Mouse (Mus musculus) stomach, embryonic 16.5 days (tissue): ENCODE measurements around the gene Cachd1. TPM values are rescaled to one million over a fixed set of nuclear protein-coding genes. Genes with fewer than 3 reads are reported as not detected.

Experiments used
- ATAC-seq: fragments of 200-750 bp; cut with Nextera tagmentation; 2 replicates; pipeline ENCODE4 v1.8.0; 2017; ENCODE audit warnings: moderate number of reproducible peaks, moderate TSS enrichment; ENCODE audit not compliant: insufficient read depth, low FRiP score
- H3K27ac ChIP-seq: fragments of 300-500 bp; sonication (generic); 2 replicates; pipeline ENCODE4 v1.5.1; 2014; ENCODE audit warnings: low read length
- H3K27me3 ChIP-seq: fragments of 300-500 bp; sonication (generic); 2 replicates; pipeline ENCODE4 v1.6.1; 2014; ENCODE audit warnings: low read length, control low read depth, mixed read lengths; ENCODE audit not compliant: control insufficient read depth, insufficient read depth
- H3K36me3 ChIP-seq: fragments of 300-500 bp; sonication (generic); 2 replicates; pipeline ENCODE4 v1.6.1; 2014; ENCODE audit warnings: low read length; ENCODE audit not compliant: control insufficient read depth, insufficient read depth
- H3K4me1 ChIP-seq: fragments of 300-500 bp; sonication (generic); 2 replicates; pipeline ENCODE4 v1.6.1; 2014; ENCODE audit warnings: low read length, control low read depth, mixed read lengths; ENCODE audit not compliant: control insufficient read depth, insufficient read depth
- H3K4me2 ChIP-seq: fragments of 300-500 bp; sonication (generic); 2 replicates; pipeline ENCODE4 v1.6.1; 2014; ENCODE audit warnings: low read depth, low read length, mixed read lengths
- H3K4me3 ChIP-seq: fragments of 300-500 bp; sonication (generic); replicated peaks from 2 replicates; pipeline ENCODE4 v1.5.1; 2014; ENCODE audit warnings: mild to moderate bottlenecking, low read length
- H3K9ac ChIP-seq: fragments of 300-500 bp; sonication (generic); 2 replicates; pipeline ENCODE4 v1.6.1; 2014; ENCODE audit warnings: low read length
- H3K9me3 ChIP-seq: fragments of 300-500 bp; sonication (generic); replicated peaks from 2 replicates; pipeline ENCODE4 v1.6.1; 2016; ENCODE audit warnings: low read length, control low read depth; ENCODE audit not compliant: control insufficient read depth
- WGBS: fragments of 180-500 bp; shearing (Covaris S2); extraction: QIAGEN DNeasy Blood & Tissue Kit; methylation state at CpG from one replicate; pipeline ENCODE4 v1.1.7; 2014; 5-methylcytosine and 5-hydroxymethylcytosine counted together
- polyA plus RNA-seq: library from polyadenylated mRNA; unstranded; fragments of >200 nt; fragmentation: Nextera tagmentation; extraction: Ambion mirVana; gene quantifications from 2 replicates; pipeline ENCODE4 v1.2.1, GENCODE M21; 2015

Gene Cachd1
- polyA plus RNA-seq, 1 experiment from 2014 or later = 7.2 TPM

- Histone ChIP-seq H3K4me3 (no peak overlapping the region), H3K9ac (no peak overlapping the region), H3K27me3 (no peaks in the 10 kb centered on the region), H3K4me1 (peaks cover 5% of the 10 kb centered on the region; the same call in 1 of the 2 replicates), H3K36me3 (no peaks in the 10 kb centered on the region), H3K9me3 (no peaks in the 10 kb centered on the region), H3K27ac (no peak overlapping the region), H3K4me2 (no peak overlapping the region)
- 79% methylated on average over 8 of the region's 8 CpGs for WGBS
- no peak for ATAC-seq
Observed at GRCm38 (mm10) chr4:100896260-100897010, 120.0 kb downstream of the Cachd1 start.

- Histone ChIP-seq H3K4me3 (no peak overlapping the region), H3K4me2 (no peak overlapping the region), H3K9me3 (no peaks in the 10 kb centered on the region), H3K9ac (no peak overlapping the region), H3K4me1 (peaks cover 5% of the 10 kb centered on the region; the same call in 1 of the 2 replicates), H3K27ac (no peak overlapping the region), H3K36me3 (no peaks in the 10 kb centered on the region), H3K27me3 (no peaks in the 10 kb centered on the region)
- no peak for ATAC-seq
- 81% methylated on average over 3 of the region's 3 CpGs for WGBS
Observed at GRCm38 (mm10) chr4:100897943-100898342, 121.5 kb downstream of the Cachd1 start.

GRCm38 (mm10) chr4:100909694-100910340 is 133.3 kb downstream of the Cachd1 start:
- Histone ChIP-seq H3K36me3 (no peaks in the 10 kb centered on the region), H3K9ac (no peak overlapping the region), H3K4me1 (peaks cover 29% of the 10 kb centered on the region), H3K27me3 (no peaks in the 10 kb centered on the region), H3K4me2 (peak overlapping the region; percentile 17; the same call in 1 of the 2 replicates), H3K27ac (peak overlapping the region; percentile 58), H3K9me3 (no peaks in the 10 kb centered on the region), H3K4me3 (no peak overlapping the region)
- ATAC-seq = peak; percentile 83
- 42% methylated on average over 9 of the region's 9 CpGs for WGBS

- no peak for ATAC-seq
- Histone ChIP-seq H3K27me3 (no peaks in the 10 kb centered on the region), H3K9ac (no peak overlapping the region), H3K4me1 (peaks cover 33% of the 10 kb centered on the region), H3K4me3 (no peak overlapping the region), H3K4me2 (no peak overlapping the region), H3K36me3 (no peaks in the 10 kb centered on the region), H3K9me3 (no peaks in the 10 kb centered on the region), H3K27ac (peak overlapping the region; percentile 58; the same call in 1 of the 2 replicates)
- WGBS = 25% methylated on average over 11 of the region's 11 CpGs
Observed at GRCm38 (mm10) chr4:100910605-100911330, 134.3 kb downstream of the Cachd1 start.

- Histone ChIP-seq H3K9me3 (no peaks in the 10 kb centered on the region), H3K27me3 (no peaks in the 10 kb centered on the region), H3K4me2 (no peak overlapping the region), H3K4me3 (no peak overlapping the region), H3K27ac (no peak overlapping the region), H3K9ac (no peak overlapping the region), H3K4me1 (peaks cover 33% of the 10 kb centered on the region), H3K36me3 (no peaks in the 10 kb centered on the region)
- no peak for ATAC-seq
- 28% methylated on average over 3 of the region's 3 CpGs for WGBS
Observed at GRCm38 (mm10) chr4:100911658-100912057, 135.2 kb downstream of the Cachd1 start.

- Histone ChIP-seq H3K9me3 (no peaks in the 10 kb centered on the region), H3K4me1 (peaks cover 31% of the 10 kb centered on the region), H3K4me3 (no peak overlapping the region), H3K27me3 (no peaks in the 10 kb centered on the region), H3K36me3 (no peaks in the 10 kb centered on the region), H3K9ac (no peak overlapping the region), H3K4me2 (no peak overlapping the region), H3K27ac (no peak overlapping the region)
- WGBS = 88% methylated on average over 4 of the region's 4 CpGs
- no peak for ATAC-seq
Observed at GRCm38 (mm10) chr4:100913666-100914065, 137.2 kb downstream of the Cachd1 start.

- H3K27ac ChIP-seq = no peak overlapping the region
- H3K4me1 ChIP-seq = peaks cover 24% of the 10 kb centered on the region
- no peaks in the 10 kb centered on the region for H3K9me3 ChIP-seq
- no peak overlapping the region for H3K4me3 ChIP-seq
- no peak overlapping the region for H3K4me2 ChIP-seq
- WGBS = 26% methylated on average over 3 of the region's 3 CpGs
- H3K36me3 ChIP-seq = no peaks in the 10 kb centered on the region
- ATAC-seq = peak; percentile 51; the same call in 1 of the 2 replicates
- no peaks in the 10 kb centered on the region for H3K27me3 ChIP-seq
- no peak overlapping the region for H3K9ac ChIP-seq
Observed at GRCm38 (mm10) chr4:100914532-100914931, 138.1 kb downstream of the Cachd1 start.

- H3K27me3 ChIP-seq = no peaks in the 10 kb centered on the region
- H3K9me3 ChIP-seq = no peaks in the 10 kb centered on the region
- no peak overlapping the region for H3K4me2 ChIP-seq
- 54% methylated on average over 2 of the region's 2 CpGs for WGBS
- H3K9ac ChIP-seq = no peak overlapping the region
- no peak for ATAC-seq
- peaks cover 21% of the 10 kb centered on the region for H3K4me1 ChIP-seq
- 0 out of 2 replicates have a peak, but pooled peaks cover under 1% of the 10 kb centered on the region for H3K36me3 ChIP-seq
- H3K4me3 ChIP-seq = no peak overlapping the region
- no peak overlapping the region for H3K27ac ChIP-seq
Observed at GRCm38 (mm10) chr4:100915093-100915492, 138.6 kb downstream of the Cachd1 start.

GRCm38 (mm10) chr4:100917511-100917910 is 141.0 kb downstream of the Cachd1 start:
- Histone ChIP-seq H3K9ac (no peak overlapping the region), H3K27ac (no peak overlapping the region), H3K4me2 (no peak overlapping the region), H3K27me3 (no peaks in the 10 kb centered on the region), H3K4me1 (peaks cover 8% of the 10 kb centered on the region; the same call in 1 of the 2 replicates), H3K4me3 (no peak overlapping the region), H3K36me3 (0 out of 2 replicates have a peak, but pooled peaks cover 3% of the 10 kb centered on the region), H3K9me3 (no peaks in the 10 kb centered on the region)
- no peak for ATAC-seq
- 76% methylated on average over 1 of the region's 1 CpGs for WGBS
